In genomic region chr15:44869023-44869422, GRCm38 (mm10) we compare ENCODE assay signal across 25 mouse cellular contexts.
DNase-seq lines count a peak whose midpoint lies in the region; ATAC-seq and TF ChIP-seq lines count a peak whose summit lies in the region.
"Had no signal": no experiment of that assay in that cellular context is flagged by ENCODE, and none has a peak within 500 bp of the region (broad histone marks: within the 10 kb centered on the region; RNA-seq: fewer than 3 reads in every experiment).

No protein-coding gene starts in this region.

- no peaks in the 10 kb centered on the region for H3K27me3 ChIP-seq in midbrain, embryonic 11.5 days (ENCODE audit: control insufficient read depth, insufficient read depth, low read length)
- H3K27me3 ChIP-seq in midbrain, embryonic 14.5 days (ENCODE audit: control insufficient read depth, insufficient read depth, low read length), result no peaks in the 10 kb centered on the region
- H3K27me3 ChIP-seq: forebrain, embryonic 15.5 days; heart, embryonic 15.5 days; limb, embryonic 15.5 days; liver, embryonic 15.5 days; midbrain, embryonic 12.5 days; stomach, embryonic 15.5 days had no signal

- no peak for DNase-seq in frontal cortex, postnatal 10 days (ENCODE audit: low spot score in 2 of 2)
- peak; percentile 28 for DNase-seq in midbrain, embryonic 11.5 days (ENCODE audit: low spot score, missing footprints)
- no peak for DNase-seq in midbrain, embryonic 14.5 days
- peak; percentile 90 for DNase-seq in brain, adult 2 months (ENCODE audit: low read depth, low spot score)
- no peak for DNase-seq in thymus, postnatal 36 days
- no peak for DNase-seq in adrenal gland, postnatal 4 days (ENCODE audit: low spot score in 2 of 2)
- DNase-seq: adrenal gland, postnatal 10 days; cerebellum, adult 11 months; gastrocnemius, postnatal 14 days; heart, adult 18-20 months; retina, postnatal 1 day had no signal

- H3K9me3 ChIP-seq in midbrain, embryonic 11.5 days (ENCODE audit: control insufficient read depth, low read length), result no peaks in the 10 kb centered on the region
- H3K9me3 ChIP-seq in midbrain, embryonic 14.5 days (ENCODE audit: control insufficient read depth, low read length), result no peaks in the 10 kb centered on the region
- H3K9me3 ChIP-seq: forebrain, embryonic 15.5 days; G1E; heart, embryonic 15.5 days; limb, embryonic 15.5 days; liver, embryonic 15.5 days; midbrain, embryonic 12.5 days; stomach, embryonic 15.5 days had no signal

- no peak overlapping the region for H3K4me3 ChIP-seq in midbrain, embryonic 11.5 days (ENCODE audit: low read depth, low read length)
- no peak overlapping the region for H3K4me3 ChIP-seq in midbrain, embryonic 14.5 days (replicated peaks; ENCODE audit: low read depth, low read length)
- H3K4me3 ChIP-seq in olfactory bulb, adult 2 months (ENCODE audit: insufficient read depth, low read depth, low read length), result no peak overlapping the region
- H3K4me3 ChIP-seq: forebrain, embryonic 15.5 days; heart, embryonic 15.5 days; limb, embryonic 15.5 days; liver, embryonic 15.5 days; midbrain, embryonic 12.5 days; stomach, embryonic 15.5 days had no signal

- ATAC-seq in frontal cortex, adult (ENCODE audit: low TSS enrichment), result peak; percentile 97
- no peak for ATAC-seq in midbrain, embryonic 11.5 days (ENCODE audit: low FRiP score)
- no peak for ATAC-seq in midbrain, embryonic 14.5 days (ENCODE audit: low FRiP score, low TSS enrichment)
- ATAC-seq: activated CD4-positive, CD25-positive, alpha-beta regulatory T cell, adult 4 months; CD4-positive, CD25-positive, alpha-beta regulatory T cell, adult 4 months; forebrain, embryonic 15.5 days; hindbrain, postnatal 0 days; intestine, postnatal 0 days had no signal

- H3K27ac ChIP-seq in midbrain, embryonic 11.5 days (ENCODE audit: low read depth, low read length), result no peak overlapping the region
- H3K27ac ChIP-seq in midbrain, embryonic 14.5 days (replicated peaks; ENCODE audit: low read depth, low read length), result no peak overlapping the region
- peak overlapping the region; percentile 88 for H3K27ac ChIP-seq in olfactory bulb, adult 2 months (ENCODE audit: insufficient read depth, low read depth, low read length)
- H3K27ac ChIP-seq: forebrain, embryonic 15.5 days; heart, embryonic 15.5 days; hindbrain, postnatal 0 days; limb, embryonic 15.5 days; liver, embryonic 15.5 days; macrophage; midbrain, embryonic 12.5 days; stomach, embryonic 15.5 days had no signal

- WGBS in midbrain, embryonic 11.5 days, result 83% methylated on average over 4 of the region's 4 CpGs
- 74% methylated on average over 4 of the region's 4 CpGs for WGBS in midbrain, embryonic 14.5 days
- WGBS in olfactory bulb, adult 2 months, result 45% methylated on average over 4 of the region's 4 CpGs

- TF ChIP-seq POLR2A in olfactory bulb, adult 2 months (IDR thresholded peaks at IDR 0.05; ENCODE audit: insufficient read depth, low read depth, low read length), result no peak

- TF ChIP-seq CTCF in olfactory bulb, adult 2 months (IDR thresholded peaks at IDR 0.05; ENCODE audit: insufficient read depth, low read depth, low read length), result no peak

- no peak overlapping the region for H3K9ac ChIP-seq in midbrain, embryonic 11.5 days (ENCODE audit: low read length)
- H3K9ac ChIP-seq in midbrain, embryonic 14.5 days (replicated peaks; ENCODE audit: low read length), result no peak overlapping the region
- H3K9ac ChIP-seq: forebrain, embryonic 15.5 days; heart, embryonic 15.5 days; limb, embryonic 15.5 days; liver, embryonic 15.5 days; midbrain, embryonic 12.5 days; stomach, embryonic 15.5 days had no signal

- no peak overlapping the region for H3K4me2 ChIP-seq in midbrain, embryonic 11.5 days
- no peak overlapping the region for H3K4me2 ChIP-seq in midbrain, embryonic 14.5 days (ENCODE audit: low read length)
- H3K4me2 ChIP-seq: forebrain, embryonic 15.5 days; heart, embryonic 15.5 days; limb, embryonic 15.5 days; liver, embryonic 15.5 days; midbrain, embryonic 12.5 days; stomach, embryonic 15.5 days had no signal

- H3K36me3 ChIP-seq in midbrain, embryonic 11.5 days (ENCODE audit: control insufficient read depth, insufficient read depth, low read length), result no peaks in the 10 kb centered on the region
- H3K36me3 ChIP-seq in midbrain, embryonic 14.5 days (ENCODE audit: control insufficient read depth, insufficient read depth, low read length), result no peaks in the 10 kb centered on the region
- H3K36me3 ChIP-seq: forebrain, embryonic 15.5 days; G1E; heart, embryonic 15.5 days; limb, embryonic 15.5 days; liver, embryonic 15.5 days; midbrain, embryonic 12.5 days; stomach, embryonic 15.5 days had no signal

- no peaks in the 10 kb centered on the region for H3K4me1 ChIP-seq in midbrain, embryonic 11.5 days (ENCODE audit: control insufficient read depth, insufficient read depth, low read length)
- no peaks in the 10 kb centered on the region for H3K4me1 ChIP-seq in midbrain, embryonic 14.5 days (ENCODE audit: control insufficient read depth, insufficient read depth, low read length)
- no peaks in the 10 kb centered on the region for H3K4me1 ChIP-seq in olfactory bulb, adult 2 months (ENCODE audit: control insufficient read depth, insufficient read depth, low read length)
- H3K4me1 ChIP-seq: forebrain, embryonic 15.5 days; heart, embryonic 15.5 days; limb, embryonic 15.5 days; liver, embryonic 15.5 days; midbrain, embryonic 12.5 days; stomach, embryonic 15.5 days had no signal

Comparison
In these comparisons a context has a peak if more than half of its experiments do, and no peak if none do; other contexts are left out.
1. DNase-seq: peak in midbrain, embryonic 11.5 days (single experiment) and brain, adult 2 months (single experiment); none in frontal cortex, postnatal 10 days (0 of 2), midbrain, embryonic 14.5 days (single experiment), thymus, postnatal 36 days (0 of 2) and adrenal gland, postnatal 4 days (0 of 2).